Mouse (Mus musculus): Measurements from ENCODE around the gene Trappc4.

GRCm38 (mm10) chr9:44373386-44373785, 34.0 kb downstream of the Trappc4 start:
- TF ChIP-seq CTCF (IDR thresholded peaks at IDR 0.05; ENCODE audit: borderline replicate concordance, control insufficient read depth, extremely low read depth, insufficient read depth, low read length, poor library complexity) (no peak), POLR2A (IDR thresholded peaks at IDR 0.05; ENCODE audit: control insufficient read depth, extremely low read depth, insufficient read depth, low read length, poor library complexity) (no peak)
